Mouse (Mus musculus) erythroblast, embryonic 14.5 days (primary cell): ENCODE results near the gene Garnl3.

Experiments used
- GATA1 ChIP-seq: IDR thresholded peaks from 2 replicates; pipeline ENCODE4 v1.6.1; 2012; ENCODE audit warnings: low read length, inconsistent platforms, mixed read lengths
- TAL1 ChIP-seq: IDR thresholded peaks from 3 replicates; pipeline ENCODE4 v1.6.1; 2012; ENCODE audit warnings: low read length, inconsistent platforms, mixed read lengths

DNA sequence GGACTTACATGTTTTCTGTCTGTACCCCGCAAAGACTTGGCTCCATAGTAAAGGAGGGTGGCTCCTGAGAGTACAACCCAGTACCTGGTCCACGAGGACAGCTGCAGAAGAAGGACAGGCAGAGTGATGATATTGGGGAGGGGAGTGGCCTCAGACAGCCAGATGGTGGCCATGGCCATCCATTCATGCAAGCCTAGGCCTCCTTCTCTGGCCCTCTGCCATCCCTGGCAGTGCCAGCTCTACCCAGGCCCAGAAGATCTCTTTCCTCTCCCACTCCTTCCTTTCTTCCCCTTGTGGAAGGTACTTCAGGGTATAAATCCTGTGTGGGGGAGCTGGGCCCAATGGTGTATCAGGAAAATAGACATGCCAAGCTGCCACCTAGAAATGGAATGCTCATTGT is 11.8 kb upstream of the Garnl3 start:
- TF ChIP-seq GATA1 = no peak
- no peak for TF ChIP-seq TAL1
